Mouse (Mus musculus): ENCODE measurements around the gene Uxs1. TPM values are rescaled to one million over a fixed set of nuclear protein-coding genes. Genes with fewer than 3 reads are reported as not detected.

The Uxs1 gene
- polyA plus RNA-seq, 1 experiment: not detected

DNA sequence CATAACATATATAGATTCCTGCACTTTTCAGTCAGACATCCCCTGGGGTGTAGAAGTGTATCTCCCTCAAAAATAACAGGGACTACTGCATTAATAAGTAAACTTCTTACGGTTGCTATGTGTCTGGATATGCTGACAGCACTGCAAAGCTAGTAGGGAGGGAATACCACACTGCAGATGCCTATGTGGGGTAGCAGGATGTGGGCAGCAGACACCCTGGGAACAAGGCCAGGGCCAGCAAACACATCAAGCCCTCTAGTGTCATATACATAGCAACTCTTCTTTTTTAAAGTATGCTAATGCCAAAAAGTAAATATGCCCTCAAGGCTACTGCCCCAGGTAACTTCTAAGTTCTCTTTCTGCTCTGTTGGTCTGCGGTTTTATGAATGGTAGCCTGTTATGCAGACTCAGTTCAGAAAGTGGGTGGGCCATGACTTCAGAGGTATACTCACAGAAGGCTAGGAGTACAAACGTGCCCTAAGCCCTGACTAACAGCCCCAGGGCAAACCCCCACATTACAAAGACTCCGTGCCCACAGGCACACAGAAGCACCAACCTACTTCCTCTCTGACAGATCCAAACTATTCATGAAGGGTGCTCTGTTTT, 59.1 kb downstream of the Uxs1 start:
- no peak for TF ChIP-seq POLR2A (IDR thresholded peaks at IDR 0.05; ENCODE audit: insufficient read depth, low read depth, low read length)
- TF ChIP-seq CTCF (IDR thresholded peaks at IDR 0.05; ENCODE audit: insufficient read depth, low read depth, low read length): no peak
- H3K27ac ChIP-seq (ENCODE audit: insufficient read depth, low read depth, low read length): no peak overlapping the region
- H3K4me3 ChIP-seq (ENCODE audit: insufficient read depth, low read depth, low read length): no peak overlapping the region
- 54% methylated on average over 4 of the region's 4 CpGs for WGBS
- no peaks in the 10 kb centered on the region; the same call in 1 of the 2 replicates for H3K4me1 ChIP-seq (ENCODE audit: control insufficient read depth, insufficient read depth, low read length)

DNA sequence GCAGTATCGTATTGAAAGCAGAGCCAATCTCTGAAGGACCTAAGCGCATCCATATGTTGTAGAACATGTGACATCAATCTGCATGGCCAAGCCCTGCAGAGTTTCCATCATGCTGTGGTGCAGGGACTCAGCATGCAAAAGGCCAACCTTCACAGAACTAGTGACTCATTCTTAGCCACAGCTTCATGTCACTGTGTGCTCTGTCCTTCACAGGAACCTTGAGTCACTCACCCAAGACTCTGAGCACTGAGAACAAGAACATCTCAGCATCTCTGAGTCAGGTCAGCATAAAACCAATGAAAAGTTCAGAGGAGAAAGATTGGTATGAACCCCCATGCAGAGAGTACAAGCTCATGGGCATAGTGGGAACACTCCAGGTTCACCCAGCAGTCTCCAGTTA, 61.3 kb downstream of the Uxs1 start:
- H3K4me3 ChIP-seq (ENCODE audit: insufficient read depth, low read depth, low read length): no peak overlapping the region
- WGBS: 94% methylated on average over 2 of the region's 2 CpGs
- TF ChIP-seq CTCF (IDR thresholded peaks at IDR 0.05; ENCODE audit: insufficient read depth, low read depth, low read length) (no peak), POLR2A (IDR thresholded peaks at IDR 0.05; ENCODE audit: insufficient read depth, low read depth, low read length) (no peak)
- H3K4me1 ChIP-seq (ENCODE audit: control insufficient read depth, insufficient read depth, low read length): no peaks in the 10 kb centered on the region; the same call in 1 of the 2 replicates
- H3K27ac ChIP-seq (ENCODE audit: insufficient read depth, low read depth, low read length): no peak overlapping the region

DNA sequence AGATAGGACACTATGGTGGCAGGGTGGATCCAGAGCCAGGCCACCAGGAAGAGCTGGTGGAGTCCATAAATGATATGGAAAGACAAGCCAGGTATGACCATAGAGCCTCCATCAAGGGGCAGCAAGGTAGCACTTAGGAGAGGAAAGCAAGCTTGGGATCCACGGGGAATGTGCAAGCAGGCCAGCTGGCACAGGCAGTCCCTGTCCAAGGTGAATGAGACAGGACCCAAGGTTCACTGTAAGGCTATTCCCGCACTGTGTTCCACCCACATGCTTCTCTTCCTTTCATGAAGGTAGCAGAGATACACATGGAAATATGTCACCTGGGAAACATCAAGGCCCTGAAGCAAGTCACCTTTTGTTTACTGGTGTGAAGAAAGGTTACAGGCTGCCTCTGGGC, 63.1 kb downstream of the Uxs1 start:
- 90% methylated on average over 2 of the region's 2 CpGs for WGBS
- no peak overlapping the region for H3K4me3 ChIP-seq (ENCODE audit: insufficient read depth, low read depth, low read length)

DNA sequence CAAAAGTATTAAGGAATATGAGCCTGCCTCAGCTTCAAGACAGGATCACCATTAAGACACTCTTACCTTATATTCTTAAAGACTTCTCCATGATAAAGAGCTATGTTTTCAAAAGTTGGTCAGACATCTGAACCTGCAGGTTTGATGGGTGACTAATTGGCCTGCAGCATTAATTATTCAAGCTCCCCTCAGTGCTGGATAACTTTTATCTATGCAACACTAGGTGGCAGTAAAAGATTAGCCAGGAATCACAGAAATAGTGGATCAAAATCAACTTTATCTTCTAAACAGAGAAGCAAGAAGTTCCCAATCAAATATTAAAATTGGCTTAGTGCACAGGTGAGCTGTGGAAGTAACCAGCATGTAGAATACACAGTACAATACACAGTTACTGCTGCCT, 67.5 kb downstream of the Uxs1 start:
- TF ChIP-seq POLR2A (IDR thresholded peaks at IDR 0.05; ENCODE audit: insufficient read depth, low read depth, low read length) (no peak), CTCF (IDR thresholded peaks at IDR 0.05; ENCODE audit: insufficient read depth, low read depth, low read length) (no peak)
- H3K4me1 ChIP-seq (ENCODE audit: control insufficient read depth, insufficient read depth, low read length): no peaks in the 10 kb centered on the region
- H3K4me3 ChIP-seq (ENCODE audit: insufficient read depth, low read depth, low read length): no peak overlapping the region

More for the DNA sequence above, 63.1 kb downstream of the Uxs1 start:
- Histone ChIP-seq H3K27ac (ENCODE audit: insufficient read depth, low read depth, low read length) (no peak overlapping the region), H3K4me1 (ENCODE audit: control insufficient read depth, insufficient read depth, low read length) (no peaks in the 10 kb centered on the region)
- no peak for TF ChIP-seq CTCF (IDR thresholded peaks at IDR 0.05; ENCODE audit: insufficient read depth, low read depth, low read length)
- no peak for TF ChIP-seq POLR2A (IDR thresholded peaks at IDR 0.05; ENCODE audit: insufficient read depth, low read depth, low read length)

DNA sequence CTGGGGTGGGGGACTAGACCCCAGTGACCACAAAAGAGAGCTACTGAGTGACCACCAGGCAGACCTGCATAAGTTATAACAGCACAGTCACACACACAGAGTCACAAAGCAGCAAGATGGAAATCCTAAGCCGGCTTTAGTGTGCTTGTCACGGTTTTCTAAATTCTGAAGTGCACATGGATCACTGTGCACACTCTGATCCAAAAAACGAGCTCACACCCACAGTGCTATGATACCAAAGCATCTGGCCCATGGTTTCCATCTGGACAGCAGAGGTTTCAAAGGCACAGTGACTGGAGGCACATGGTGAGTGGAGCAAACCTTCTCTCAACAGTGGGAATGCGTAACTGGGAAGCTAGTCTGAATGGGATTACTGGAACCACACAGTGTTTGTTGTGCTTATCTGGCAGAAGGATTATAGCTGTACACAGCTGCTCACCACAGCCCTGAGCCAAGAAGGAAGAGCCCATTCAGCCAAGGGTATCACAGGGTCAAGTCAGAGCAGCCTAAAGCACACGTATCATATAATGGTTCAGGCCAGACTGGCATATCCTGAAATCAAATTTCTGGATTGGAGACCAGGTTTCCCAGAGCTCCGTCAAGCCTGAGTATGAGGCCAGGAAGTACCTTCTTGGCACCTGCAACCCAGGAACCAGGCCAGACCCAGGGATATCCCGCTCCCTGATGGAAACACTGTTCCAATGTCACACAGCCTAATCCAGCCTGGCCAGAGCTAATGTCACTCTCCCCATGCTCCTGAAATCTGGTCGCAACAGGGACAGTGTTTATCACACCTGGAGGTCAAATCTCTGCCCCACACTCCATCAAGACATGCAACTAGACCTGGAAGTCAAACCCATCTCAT, 72.9 kb downstream of the Uxs1 start:
- no peak overlapping the region for H3K4me3 ChIP-seq (ENCODE audit: insufficient read depth, low read depth, low read length)
- WGBS: 74% methylated on average over 8 of the region's 8 CpGs
- TF ChIP-seq POLR2A (IDR thresholded peaks at IDR 0.05; ENCODE audit: insufficient read depth, low read depth, low read length) (no peak), CTCF (IDR thresholded peaks at IDR 0.05; ENCODE audit: insufficient read depth, low read depth, low read length) (no peak)
- no peak overlapping the region for H3K27ac ChIP-seq (ENCODE audit: insufficient read depth, low read depth, low read length)
- no peaks in the 10 kb centered on the region for H3K4me1 ChIP-seq (ENCODE audit: control insufficient read depth, insufficient read depth, low read length)

More for the DNA sequence above, 67.5 kb downstream of the Uxs1 start:
- H3K27ac ChIP-seq (ENCODE audit: insufficient read depth, low read depth, low read length): no peak overlapping the region

DNA sequence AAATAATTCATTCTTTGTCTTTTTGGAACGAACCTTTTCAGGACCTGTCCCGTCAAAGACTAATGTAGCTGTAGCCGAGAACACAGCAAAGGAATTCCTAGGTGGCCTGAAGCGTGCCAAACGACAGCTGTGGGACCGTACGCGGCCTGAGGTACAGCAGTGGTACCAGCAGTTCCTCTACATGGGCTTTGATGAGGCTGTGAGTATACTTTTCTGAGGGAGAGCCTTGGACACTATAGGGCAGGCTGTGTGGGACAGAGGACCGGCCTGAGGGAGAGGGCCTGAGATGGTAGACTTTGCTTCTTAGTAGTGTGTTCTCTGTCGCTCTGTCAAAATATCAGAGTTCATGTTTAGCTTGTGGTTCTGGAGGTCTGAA, 89.1 kb downstream of the Uxs1 start:
- Histone ChIP-seq H3K4me1 (ENCODE audit: control insufficient read depth, insufficient read depth, low read length) (no peaks in the 10 kb centered on the region), H3K4me3 (ENCODE audit: insufficient read depth, low read depth, low read length) (no peak overlapping the region), H3K27ac (ENCODE audit: insufficient read depth, low read depth, low read length) (no peak overlapping the region)
- WGBS: 87% methylated on average over 10 of the region's 10 CpGs
- TF ChIP-seq CTCF (IDR thresholded peaks at IDR 0.05; ENCODE audit: insufficient read depth, low read depth, low read length): no peak
- no peak for TF ChIP-seq POLR2A (IDR thresholded peaks at IDR 0.05; ENCODE audit: insufficient read depth, low read depth, low read length)

DNA sequence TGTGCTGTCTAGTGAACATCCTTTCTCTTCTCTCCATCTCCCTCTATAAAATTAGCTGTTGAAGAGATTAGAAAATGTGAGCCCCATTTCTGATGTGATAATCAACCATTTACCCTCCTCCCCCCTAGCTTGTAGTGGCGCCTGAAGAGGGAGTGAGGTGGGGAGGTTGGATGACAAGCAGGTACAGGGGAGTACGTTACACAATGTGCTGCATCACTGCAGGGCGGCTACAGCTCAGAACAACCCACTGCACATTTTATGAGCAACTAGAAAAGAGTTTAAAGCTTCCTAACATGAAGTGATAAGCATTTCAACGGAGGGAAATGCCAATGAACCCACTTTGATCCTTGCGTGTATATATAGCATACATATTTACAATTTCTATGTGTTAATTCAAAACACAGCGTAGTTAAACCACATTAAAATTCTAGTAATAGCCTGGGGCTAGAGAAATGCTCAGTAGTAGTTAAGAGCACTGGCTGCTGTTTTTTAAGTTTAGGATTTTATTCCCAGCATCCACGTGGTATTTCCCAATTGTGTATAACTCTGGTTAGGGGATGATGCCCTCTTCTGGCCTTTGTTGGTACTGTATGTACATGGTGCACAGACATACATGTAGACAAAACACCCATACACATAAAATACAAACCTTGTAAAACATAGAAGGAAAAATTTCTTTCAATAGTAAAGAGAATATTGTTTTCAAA, 89.6 kb downstream of the Uxs1 start:
- no peak overlapping the region for H3K27ac ChIP-seq (ENCODE audit: insufficient read depth, low read depth, low read length)
- TF ChIP-seq CTCF (IDR thresholded peaks at IDR 0.05; ENCODE audit: insufficient read depth, low read depth, low read length) (no peak), POLR2A (IDR thresholded peaks at IDR 0.05; ENCODE audit: insufficient read depth, low read depth, low read length) (no peak)
- no peak overlapping the region for H3K4me3 ChIP-seq (ENCODE audit: insufficient read depth, low read depth, low read length)
- H3K4me1 ChIP-seq (ENCODE audit: control insufficient read depth, insufficient read depth, low read length): no peaks in the 10 kb centered on the region
- WGBS: 68% methylated on average over 7 of the region's 7 CpGs

DNA sequence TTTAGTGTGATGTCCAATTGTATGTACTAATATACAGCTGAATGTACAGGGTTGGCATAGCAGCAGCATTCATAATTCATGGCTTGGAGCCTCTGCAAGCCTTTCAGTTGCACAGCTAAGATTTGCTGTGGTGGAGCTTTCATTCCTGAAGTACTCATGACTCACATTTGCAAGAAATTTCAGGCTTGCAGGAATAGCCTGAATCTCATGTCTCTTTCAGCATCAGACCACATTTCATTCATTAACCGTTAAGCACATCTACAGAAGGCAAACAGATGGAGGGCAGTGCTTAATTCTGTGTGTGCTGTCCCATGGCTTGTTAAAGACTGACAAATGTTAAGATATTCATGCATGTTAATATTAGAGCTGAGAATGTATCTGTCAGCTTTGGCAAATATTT, 94.9 kb downstream of the Uxs1 start:
- TF ChIP-seq CTCF (IDR thresholded peaks at IDR 0.05; ENCODE audit: insufficient read depth, low read depth, low read length): no peak
- TF ChIP-seq POLR2A (IDR thresholded peaks at IDR 0.05; ENCODE audit: insufficient read depth, low read depth, low read length): no peak
- H3K4me1 ChIP-seq (ENCODE audit: control insufficient read depth, insufficient read depth, low read length): peaks cover 5% of the 10 kb centered on the region
- H3K27ac ChIP-seq (ENCODE audit: insufficient read depth, low read depth, low read length): no peak overlapping the region
- no peak overlapping the region for H3K4me3 ChIP-seq (ENCODE audit: insufficient read depth, low read depth, low read length)
- 63% methylated on average over 1 of the region's 1 CpGs for WGBS

DNA sequence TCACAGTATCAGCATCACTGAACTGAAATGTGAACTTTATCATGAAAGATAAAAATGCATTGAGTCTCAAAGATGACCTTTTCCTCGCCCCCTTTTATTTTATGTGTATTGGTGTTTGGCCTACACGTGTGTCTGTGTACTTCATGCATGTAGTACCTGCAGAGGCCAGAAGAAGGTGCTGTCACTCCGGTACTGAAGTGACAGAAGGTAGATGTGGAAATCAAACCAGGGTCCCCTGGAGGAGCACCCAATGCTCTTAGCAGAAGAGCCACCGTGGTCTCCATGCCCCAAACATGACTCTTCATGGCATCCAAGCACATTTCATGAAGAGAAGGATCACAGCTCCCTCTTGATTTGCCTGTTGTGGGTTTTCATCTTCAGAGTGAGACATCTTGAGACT, 95.5 kb downstream of the Uxs1 start:
- no peak overlapping the region for H3K4me3 ChIP-seq (ENCODE audit: insufficient read depth, low read depth, low read length)
- TF ChIP-seq POLR2A (IDR thresholded peaks at IDR 0.05; ENCODE audit: insufficient read depth, low read depth, low read length) (no peak), CTCF (IDR thresholded peaks at IDR 0.05; ENCODE audit: insufficient read depth, low read depth, low read length) (no peak)
- 89% methylated on average over 4 of the region's 4 CpGs for WGBS

More for the DNA sequence above, 95.5 kb downstream of the Uxs1 start:
- peaks cover 5% of the 10 kb centered on the region for H3K4me1 ChIP-seq (ENCODE audit: control insufficient read depth, insufficient read depth, low read length)
- H3K27ac ChIP-seq (ENCODE audit: insufficient read depth, low read depth, low read length): no peak overlapping the region

Measured in olfactory bulb, adult 2 months (tissue).